Mouse (Mus musculus) liver, embryonic 14.5 days (tissue): ENCODE results near the gene Gm49358.

Experiments used
- CTCF ChIP-seq: IDR thresholded peaks from 2 replicates; pipeline ENCODE4 v1.5.1; 2016; ENCODE audit warnings: antibody characterized with exemption, low read depth, control low read depth
- EP300 ChIP-seq: IDR thresholded peaks from 2 replicates; pipeline ENCODE4 v1.6.1; 2016; ENCODE audit warnings: antibody characterized with exemption, low read depth

DNA sequence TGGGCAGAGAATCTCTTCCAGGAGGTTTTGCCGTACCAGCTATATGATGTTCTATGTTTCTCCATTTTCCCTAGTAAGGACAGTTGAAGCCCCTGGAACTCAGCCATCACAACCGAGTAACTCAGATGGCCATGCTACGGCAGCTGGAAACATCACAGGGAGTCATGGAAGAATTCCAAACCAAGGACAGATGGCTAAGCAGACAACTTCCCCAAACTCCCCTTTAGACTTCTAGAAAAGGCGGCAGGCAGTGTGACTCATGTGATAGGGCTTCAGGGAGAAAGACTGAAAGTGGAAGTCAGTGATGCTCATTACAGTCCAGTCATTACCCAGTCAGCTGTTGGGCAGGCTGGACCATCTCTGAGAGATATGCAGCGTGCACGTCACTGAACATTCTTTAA, 8.5 kb downstream of the Gm49358 start:
- no peak for TF ChIP-seq CTCF
- TF ChIP-seq EP300, result no peak
